Mouse (Mus musculus) E14TG2a.4 (cell line): ENCODE measurements at regions not wholly inside any gene's neighbourhood (a gene's known extent, or its start where the extent isn't known, plus 50 kb on each side); places are given as distances from the start of the nearest gene placed in this dataset.

Source experiments
- CTCF ChIP-seq: conservative IDR thresholded peaks from 2 replicates; pipeline ENCODE4 v1.5.1; 2014; ENCODE audit warnings: low read length
- NANOG ChIP-seq: IDR thresholded peaks from 2 replicates; pipeline ENCODE4 v1.6.1; 2014; ENCODE audit warnings: borderline replicate concordance, low read length, mixed read lengths
- POU5F1 ChIP-seq: IDR thresholded peaks from 2 replicates; pipeline ENCODE4 v1.6.1; 2014; ENCODE audit warnings: low read length, borderline replicate concordance

- TF ChIP-seq CTCF, result no peak
- no peak for TF ChIP-seq POU5F1
- TF ChIP-seq NANOG, result peak; percentile 97
These were observed 1340.9 kb upstream of the Adgrl3 start for GRCm38 (mm10) chr5:79679051-79679450.
